Mouse (Mus musculus): ENCODE data around the gene Rilpl1.

- TF ChIP-seq CTCF (IDR thresholded peaks at IDR 0.05; ENCODE audit: low read depth, low read length), result no peak
- TF ChIP-seq GATA1 (IDR thresholded peaks at IDR 0.05; ENCODE audit: borderline replicate concordance, low read length), result no peak
- no peak for TF ChIP-seq GATA2 (IDR thresholded peaks at IDR 0.05; ENCODE audit: borderline replicate concordance, low read depth, low read length)
Measured at GRCm38 (mm10) chr5:124500573-124500972, 30.6 kb downstream of the Rilpl1 start.
